Mouse (Mus musculus) adrenal gland, adult (tissue): ENCODE results near the gene Pgam1.
"Not testable (repeated sequence)": the region's sequence is repeated elsewhere in the genome, so short reads cannot be mapped to it uniquely, and the experiment has no call there.

Source experiments
- DNase-seq, 2 experiments: peaks; one replicate each; pipeline ENCODE4 v3.0.0; 2022 to 2023; ENCODE audit warnings: low spot score in 1 of 2; ENCODE audit not compliant: inconsistent age in 2 of 2

The Pgam1 gene

DNA sequence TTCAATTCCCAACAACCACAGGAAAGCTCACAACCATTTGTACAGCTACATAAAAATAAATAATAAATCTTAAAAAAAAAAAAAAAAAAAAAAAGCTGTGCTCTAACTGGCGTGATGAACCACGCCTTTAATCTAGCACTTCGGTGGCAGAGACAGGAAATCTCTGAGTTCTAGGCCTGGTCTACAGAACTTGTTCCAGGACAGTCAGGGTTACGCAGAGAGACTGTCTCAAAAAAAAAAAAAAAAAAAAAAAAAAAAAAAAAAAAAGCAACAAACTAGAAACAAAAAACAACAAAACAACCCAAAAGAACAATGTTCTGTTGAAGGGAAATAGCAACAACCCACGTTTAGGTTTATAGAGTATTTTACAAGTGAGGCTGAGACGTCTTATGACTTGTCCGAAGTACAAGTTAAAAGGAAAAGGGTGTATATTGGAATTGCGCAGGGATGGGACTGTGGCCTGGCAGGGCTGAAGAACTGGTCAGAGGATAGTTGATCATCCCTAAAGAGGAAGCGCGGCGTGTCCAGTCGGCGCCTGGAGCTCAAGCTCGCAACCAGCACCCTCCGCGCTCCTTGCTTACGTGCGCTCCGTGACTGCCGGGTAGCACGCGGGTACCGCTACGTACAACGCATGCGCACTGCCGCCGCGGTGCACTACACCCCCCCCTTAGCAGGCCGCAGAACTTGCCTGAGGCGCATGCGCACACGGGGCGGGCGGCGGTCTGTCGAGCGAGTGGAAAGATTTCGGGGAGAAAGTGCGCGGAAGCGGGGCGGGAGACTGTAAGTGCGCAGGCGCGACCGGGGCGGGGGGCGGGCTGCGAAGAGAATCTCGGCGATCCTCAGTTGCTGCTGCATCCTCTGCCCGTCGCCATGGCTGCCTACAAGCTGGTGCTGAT lies at the start of gene Pgam1:
Pgam1 (plus strand) TSS at position 746 of the 896 bp plus-strand sequence.
- DNase-seq, result peak; percentile 98

DNA sequence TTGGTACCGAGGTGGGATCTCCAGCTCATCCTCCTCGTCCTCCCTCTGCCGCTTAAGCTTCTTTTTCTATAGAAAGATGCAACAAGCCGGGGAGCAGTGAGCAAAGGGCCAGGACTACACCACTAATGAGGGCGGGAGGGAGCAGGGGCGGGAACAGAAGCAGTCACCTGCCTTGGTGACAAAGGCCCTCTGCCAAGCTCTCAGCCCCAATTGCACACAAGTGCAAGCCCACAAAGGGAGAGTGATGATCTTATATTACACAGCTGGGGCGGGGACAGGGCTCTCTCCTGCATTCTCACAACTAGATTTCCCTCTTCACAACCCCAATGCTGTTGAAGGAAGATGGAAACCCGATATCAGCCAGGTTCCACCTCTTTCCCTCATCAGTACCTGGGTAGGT lies 45.0 kb upstream of the Pgam1 start:
- no peak for DNase-seq

DNA sequence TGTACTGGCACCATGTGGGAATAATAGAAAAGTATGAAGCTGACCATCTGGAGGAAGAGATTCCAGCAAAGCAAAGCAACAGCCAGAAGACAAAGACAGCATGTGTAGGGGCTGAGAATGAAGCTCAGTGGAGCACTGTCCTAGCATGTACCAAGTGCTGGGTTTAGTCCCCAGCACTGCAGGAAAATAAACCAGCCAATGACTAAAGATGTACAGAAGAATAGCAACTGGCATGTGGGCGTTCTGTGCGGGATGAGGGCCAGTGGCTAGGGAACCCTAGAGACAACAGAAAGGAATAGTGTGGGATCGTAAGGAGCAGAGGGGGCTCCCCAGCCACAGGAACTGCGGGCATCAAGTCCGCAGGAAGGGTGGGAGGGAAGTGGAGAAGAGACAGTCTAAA lies 42.4 kb upstream of the Pgam1 start:
- no peak for DNase-seq

DNA sequence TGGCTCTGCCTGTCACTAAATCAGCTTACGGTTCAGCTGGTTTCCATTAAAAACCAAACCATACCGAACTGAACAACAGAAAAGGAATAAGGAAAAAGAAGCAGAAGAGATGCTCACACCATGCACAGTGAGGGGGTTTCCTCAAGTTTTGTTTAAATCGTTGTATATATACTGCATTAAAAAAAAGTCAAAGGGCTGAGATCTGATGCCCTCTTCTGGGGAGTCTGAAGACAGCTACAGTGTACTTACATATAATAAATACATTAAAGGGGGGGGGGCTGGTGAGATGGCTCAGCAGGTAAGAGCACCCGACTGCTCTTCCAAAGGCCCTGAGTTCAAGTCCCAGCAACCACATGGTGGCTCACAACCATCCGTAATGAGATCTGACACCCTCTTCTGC lies 41.8 kb upstream of the Pgam1 start:
- DNase-seq, result not testable (repeated sequence)

DNA sequence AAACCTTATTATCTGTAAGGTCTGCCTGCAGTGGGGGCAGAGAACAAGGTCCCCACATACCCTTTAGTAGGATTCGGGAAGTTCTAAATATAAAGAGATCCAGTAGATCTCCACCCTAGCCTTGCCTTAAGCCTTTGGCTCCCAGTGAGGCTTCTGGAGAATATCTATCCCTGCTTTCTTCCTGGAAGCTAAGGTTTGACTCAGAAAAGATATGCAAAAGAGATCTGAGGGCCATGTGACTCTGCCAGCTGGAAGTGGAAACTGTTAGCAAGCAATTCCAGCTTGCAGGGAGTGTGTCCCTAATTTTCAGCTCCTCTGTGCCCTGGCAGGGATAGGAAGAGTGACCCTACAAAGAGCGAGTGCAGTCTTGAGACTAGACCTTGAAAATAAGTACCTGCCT lies 39.4 kb upstream of the Pgam1 start:
- DNase-seq, result no peak

DNA sequence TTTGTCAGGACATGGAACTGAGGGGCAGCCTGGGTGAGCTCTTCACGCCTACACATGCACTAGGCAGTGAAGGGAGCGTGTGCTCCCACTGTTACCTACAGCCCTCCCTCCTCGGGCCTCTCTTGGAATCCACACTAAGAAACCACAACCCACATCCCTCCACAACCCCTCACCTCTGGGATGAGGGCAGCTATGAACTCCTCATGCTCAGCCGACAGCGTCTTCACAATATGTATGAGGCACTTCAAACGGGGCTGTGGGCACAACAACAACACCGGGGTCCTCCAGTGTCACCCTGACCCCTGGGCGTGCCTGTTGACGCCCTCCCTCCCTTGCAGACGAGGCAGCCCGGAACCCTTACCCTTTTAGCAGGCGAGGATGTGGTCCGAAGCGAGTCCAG lies 37.4 kb upstream of the Pgam1 start:
- DNase-seq, result no peak

DNA sequence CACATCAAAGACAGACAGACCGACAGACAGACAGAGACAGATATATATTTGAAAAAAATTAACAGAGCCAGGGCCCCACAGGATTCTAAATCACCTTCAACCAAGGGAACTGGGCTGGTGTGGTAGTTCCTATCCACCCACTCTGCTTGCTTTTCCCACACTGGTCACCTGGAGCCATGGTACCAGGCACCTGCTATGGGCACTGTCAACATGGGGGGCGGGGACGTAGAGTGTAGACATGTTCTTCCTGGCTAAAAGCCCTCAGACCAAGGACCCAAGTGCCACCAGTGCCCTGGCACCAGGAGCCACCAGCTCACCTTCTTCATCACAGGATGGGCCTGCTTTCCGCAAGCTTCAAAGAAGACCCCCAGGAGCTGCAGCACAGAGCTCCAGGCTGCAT lies 29.9 kb upstream of the Pgam1 start:
- no peak for DNase-seq

DNA sequence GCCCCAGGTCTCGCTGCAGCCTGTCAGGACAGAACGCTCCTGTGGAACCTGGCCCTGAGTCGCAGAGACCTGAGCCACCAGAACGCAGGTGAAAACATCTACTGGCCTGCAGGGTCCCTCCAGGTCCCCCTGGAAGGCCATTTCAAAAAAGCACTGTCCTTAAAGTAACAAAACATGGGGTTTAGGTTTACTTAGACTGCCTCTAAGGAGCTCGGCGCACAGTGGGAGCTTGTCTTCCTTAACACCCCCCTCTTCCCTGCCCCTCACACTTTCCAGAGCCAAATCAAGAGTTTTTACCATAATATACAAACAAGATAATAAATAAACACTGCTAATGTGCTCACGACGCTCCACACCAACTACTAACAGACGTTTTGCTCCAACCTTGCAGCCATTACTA lies 27.8 kb upstream of the Pgam1 start:
- no peak for DNase-seq

DNA sequence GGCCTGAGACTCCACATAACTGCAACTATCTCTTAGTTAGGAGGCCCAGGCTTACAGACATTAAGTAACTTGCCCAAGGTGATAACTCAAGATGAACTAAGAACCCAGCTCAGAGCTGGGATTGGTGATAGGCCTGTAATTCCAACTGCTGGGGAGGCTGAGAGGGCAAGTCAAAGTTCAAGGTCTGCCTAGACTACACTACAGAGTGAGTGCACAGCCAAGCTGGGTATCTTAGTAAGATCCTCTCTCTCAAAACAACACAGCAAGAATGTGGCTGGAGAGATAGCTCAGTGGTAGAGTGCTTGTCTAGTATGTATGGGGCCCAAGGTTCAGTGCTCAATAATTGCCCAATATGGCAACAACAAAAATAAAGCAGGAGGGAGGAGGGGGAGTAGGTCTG lies 23.5 kb upstream of the Pgam1 start:
- DNase-seq, result no peak

DNA sequence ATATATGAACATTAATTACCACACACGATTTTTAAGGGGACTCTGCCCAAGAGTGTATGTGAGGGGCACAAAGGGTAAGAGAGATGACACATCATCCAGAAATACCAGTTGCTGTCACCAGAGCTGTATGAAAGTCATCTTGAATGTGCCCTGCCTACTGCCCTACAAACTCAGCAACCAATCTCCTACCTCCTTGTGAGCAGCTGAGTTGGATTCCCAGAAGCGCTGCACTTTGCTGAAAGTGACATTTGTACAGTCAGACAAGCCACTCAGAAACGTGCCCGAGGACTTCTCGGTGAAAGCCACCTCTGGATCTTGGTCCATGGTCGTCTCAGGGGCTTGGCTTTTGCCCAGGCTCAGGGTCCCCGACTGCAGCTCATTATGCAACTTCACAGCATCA lies 16.8 kb upstream of the Pgam1 start:
- DNase-seq, result peak in 1 of 2 experiments; percentile 65

DNA sequence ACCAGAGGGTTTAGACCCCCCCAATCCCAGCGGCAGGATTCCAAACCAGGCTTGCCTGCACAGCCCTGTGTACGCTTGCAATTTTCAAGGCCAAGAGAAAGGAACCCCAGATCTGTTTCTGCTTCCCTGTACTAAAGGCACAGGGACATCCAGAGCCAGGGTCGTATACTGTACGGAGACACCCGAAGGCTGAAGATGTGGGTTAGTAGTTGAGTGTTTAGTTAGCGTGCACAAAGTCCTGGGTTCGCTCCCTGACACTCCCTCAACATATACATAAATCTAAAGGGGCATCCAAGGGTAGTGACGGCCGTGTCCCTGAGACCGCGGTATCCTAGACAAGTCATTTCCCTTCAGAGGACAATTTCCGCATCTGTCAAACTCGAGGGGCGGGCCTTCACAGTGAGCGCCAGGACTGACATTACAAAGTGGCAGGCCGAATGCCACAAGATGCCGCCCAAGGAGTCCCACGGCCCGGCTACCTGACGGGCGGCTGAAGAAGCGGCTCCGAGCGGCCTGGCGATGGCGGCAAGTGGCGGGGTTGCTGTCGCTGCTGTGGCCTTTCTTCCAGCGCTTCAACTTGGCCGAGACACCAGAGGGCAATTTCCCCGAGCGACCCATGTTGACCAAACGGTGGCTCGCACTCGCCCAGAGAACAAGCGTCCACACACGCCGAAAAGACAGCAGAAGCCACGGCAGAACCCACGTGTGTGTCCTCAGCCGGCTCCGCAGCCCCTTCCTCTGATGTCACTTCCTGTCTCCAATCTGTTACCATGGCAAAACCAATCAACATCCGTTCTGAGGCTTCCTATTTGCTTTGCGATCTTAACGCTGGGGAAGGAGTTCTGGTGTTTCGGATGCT lies 16.0 kb upstream of the Pgam1 start, which contains the start of gene Rrp12:
Rrp12 (minus strand) TSS at position 714 of the 859 bp plus-strand sequence.
- peak; percentile 85 to 94 for DNase-seq

DNA sequence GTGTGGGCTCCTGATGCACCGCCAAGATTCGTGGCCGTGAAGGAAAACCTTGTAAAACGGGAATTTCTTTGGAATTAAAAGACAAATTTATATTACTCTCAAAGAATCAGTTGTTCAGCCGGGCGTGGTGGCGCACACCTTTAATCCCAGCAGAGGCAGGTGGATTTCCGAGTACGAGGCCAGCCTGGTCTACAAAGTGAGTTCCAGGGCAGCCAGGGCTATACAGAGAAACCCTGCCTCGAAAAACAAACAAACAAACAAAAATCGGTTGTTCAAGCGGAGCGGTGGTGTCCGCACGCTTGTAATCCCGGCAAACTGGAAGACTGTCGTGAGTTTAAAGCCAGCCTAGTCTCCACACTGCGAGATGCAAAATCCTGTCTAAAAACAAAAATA lies 15.4 kb upstream of the Pgam1 start:
- no peak for DNase-seq

DNA sequence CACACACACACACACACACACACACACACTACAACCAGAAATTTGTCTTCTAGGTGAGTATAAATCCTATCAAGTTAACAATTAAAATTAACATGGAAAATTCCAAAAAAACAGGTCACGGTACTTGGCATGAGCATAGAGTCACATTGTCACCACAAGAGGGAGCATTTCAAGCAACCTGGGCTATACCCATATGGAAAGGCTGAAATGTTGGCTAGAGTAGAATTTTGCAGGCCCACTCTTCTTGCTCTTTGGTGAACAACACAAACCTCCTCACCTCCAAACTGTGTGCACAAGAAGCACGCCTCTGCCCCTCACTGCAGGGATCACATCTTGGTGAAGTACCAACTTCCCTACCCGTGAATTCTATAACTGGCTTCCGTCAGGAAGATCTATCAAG lies 12.9 kb upstream of the Pgam1 start:
- peak in 1 of 2 experiments; percentile 78 for DNase-seq

DNA sequence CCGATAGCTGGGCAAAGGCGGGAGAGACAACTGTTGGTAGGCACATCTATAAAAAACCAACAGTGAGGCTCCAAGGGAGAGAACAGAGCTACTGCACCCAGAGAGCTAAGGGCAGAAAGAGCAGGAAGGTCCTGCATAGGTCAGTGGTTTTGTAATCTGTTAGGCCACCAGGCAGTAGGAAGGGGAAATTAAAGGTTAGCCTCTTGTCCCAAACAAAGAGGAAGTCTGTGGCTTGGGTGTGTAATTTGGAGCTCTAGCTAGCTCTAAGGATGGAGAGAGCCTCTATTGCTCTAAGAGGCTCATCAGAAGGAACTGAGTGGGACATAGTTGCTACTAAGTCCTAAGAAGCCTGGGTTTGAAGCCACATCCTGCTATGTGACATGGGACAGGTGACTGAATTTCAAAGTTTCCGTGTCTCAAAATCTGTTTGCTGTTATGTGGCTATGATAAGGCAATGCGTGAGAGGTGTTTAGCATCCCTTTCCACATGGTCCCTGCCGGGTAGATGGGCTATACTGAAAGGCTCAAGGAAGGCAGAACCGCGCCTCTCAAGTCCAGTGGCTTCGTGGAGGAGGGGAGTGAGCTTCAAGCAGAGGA lies 11.1 kb upstream of the Pgam1 start:
- no peak for DNase-seq

DNA sequence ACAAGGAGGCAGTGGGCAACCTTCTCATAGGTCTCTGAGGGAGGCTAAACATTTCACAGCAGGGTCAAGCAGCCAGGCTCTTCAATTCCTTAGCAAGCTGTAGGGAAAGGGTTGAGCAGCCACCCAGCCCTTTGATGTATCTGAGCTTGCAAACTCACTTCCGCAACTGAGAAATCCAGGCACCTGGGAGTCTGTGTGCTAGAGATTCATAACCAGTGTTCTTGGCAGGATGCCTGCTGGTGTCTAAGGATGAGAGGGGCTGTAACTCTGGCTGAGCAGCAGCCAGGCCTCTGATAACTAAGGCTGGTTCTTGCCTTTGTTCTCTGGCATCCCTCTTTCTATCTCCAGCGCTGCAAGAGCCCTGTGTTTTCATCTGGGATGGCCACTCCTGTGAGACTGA lies 10.0 kb upstream of the Pgam1 start:
- no peak for DNase-seq

DNA sequence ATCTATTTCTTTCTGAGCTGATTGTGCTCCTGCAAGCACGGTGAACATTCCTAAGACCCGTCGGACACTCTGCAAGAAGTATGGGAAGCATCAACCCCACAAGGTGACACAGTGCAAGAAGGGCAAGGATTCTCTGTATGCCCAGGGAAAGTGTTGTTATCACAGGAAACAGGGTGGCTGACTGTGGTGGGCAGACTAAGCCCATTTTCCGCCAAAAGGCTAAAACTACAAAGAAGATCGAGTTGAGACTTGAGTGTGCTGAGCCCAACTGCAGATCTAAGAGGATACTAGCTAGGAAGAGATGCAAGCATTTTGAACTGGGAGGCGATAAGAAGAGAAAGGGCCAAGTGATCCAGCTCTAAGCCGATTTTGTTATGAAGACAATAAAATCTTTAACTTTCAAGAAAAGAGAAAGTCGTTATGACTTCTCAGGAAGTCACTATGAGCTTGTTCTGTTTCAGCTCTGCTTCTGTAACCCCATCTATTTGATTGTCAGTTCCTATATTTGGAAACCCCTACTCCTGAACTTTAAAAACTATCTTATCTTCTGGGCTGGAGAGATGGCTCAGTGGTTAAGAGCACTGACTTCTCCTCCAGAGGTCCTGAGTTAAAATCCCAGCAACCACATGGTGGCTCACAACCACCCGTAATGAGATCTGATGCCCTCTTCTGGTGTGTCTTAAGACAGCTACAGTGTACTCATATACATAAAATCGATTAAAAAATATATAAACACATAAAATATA lies 8.7 kb upstream of the Pgam1 start:
- DNase-seq, result no peak

DNA sequence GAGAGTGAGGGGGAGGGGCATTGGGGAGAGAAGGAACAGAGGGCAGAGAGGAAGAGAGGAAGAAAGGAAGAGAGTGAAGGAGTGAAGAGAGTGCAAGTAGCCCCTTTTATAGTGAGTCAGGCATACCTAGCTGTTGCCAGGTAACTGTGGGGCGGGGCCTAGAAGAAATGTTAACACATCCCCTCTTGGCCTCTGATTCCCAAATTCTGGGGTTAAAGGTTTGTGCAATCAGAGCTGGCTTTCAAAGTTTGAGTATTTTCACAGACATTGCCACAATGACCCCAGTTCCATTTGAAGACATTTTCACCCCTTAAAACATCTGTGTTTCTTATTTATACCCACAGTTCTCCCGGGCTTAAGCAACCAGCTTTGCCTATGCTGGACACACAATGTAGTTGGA lies 6.5 kb upstream of the Pgam1 start:
- DNase-seq, result no peak

DNA sequence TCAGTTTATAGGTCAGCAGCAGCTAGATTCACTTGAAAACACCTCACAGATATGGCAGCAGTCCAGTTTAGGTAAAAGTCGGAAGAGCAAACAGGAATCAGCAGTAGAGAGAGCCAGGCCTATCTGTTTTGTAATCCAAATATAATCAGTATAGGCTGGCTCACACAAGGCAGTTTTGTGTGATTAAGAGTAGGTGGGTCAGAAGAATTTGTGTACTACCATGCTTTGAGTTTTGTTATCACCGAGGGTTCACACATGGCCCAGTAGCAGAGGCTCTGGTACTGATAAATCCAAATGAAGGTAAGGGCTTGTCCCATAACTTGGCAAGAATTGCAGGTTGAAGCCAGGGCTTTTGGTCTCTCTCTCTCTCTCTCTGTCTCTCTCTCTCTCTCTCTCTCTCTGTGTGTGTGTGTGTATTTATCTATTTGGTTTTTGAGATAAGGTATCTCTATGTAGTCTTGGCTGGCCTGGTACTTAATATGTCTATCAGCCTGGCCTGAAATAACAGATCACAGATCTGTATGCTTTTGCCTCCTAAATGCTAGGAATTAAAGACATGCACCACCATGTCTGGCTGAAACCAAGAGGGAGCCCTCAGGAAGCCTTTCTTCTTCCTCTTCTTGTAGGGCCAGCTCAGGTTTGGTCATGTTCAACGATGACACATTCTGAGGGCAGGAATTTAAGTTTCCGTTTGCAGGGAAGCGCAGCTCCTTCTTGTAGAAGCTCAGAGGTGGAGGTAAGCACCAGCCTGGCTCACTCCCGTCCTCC lies 5.2 kb upstream of the Pgam1 start:
- DNase-seq, result no peak

DNA sequence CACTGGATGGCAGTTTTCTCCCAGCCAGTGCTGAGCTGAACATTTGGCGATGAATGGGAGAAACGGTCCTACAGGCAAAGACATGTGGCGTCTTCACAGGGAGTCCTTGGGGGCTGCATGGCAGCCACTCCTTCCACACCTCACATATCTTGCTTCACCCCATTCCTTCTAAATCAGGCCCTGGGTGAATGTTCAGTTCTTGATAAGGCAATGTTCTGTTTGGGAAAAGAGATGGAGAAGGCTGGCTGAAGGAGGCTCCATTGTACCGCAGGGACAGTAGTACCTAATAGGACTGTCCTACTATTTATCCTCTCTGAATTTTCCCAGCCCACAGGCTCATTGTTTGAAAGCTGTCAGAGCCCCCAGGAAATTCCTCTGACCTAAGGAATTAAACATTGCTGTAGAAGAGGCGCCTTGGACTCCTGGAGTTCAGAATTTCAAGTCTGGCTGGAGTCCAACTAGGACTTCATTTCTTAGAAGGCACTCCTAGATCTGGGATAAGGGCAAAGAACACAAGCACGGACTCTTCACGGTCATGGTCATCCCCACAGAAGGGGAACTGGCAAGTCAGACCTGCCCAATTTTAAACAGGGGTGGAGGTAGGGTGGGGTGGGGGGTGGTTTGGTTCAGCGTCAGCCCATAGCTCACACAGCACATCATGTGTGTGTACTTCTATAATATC lies 4.5 kb upstream of the Pgam1 start:
- DNase-seq, result no peak

DNA sequence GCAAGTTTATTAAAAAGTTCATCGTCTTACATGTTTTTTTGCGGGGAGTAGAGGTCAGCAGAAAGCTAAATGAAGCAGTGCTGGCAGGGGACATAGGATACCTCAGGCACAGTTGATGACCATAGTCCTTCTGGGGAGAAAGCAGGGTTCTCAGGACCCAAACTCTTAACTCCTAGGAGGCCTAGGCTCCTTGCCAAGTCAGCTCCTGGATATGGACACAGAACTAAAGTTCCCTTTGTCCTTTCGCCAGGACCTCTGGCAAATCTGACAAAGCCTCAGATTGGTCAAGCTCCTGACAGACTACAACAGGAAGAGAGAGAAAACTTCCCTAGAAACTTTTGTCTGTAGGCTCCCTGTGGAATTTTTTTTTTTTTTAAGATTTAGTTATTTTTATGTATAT lies 3.0 kb upstream of the Pgam1 start:
- no peak for DNase-seq
